Mouse (Mus musculus) embryonic facial prominence, embryonic 10.5 days (tissue): ENCODE data around the gene Stac2. TPM values are rescaled to one million over a fixed set of nuclear protein-coding genes. Genes with fewer than 3 reads are reported as not detected.

Source experiments
- DNase-seq: peaks from one replicate; pipeline ENCODE4 v3.0.0-alpha.2; 2017; ENCODE audit warnings: low spot score
- H3K27ac ChIP-seq: fragments of 300-500 bp; sonication (generic); replicated peaks from 2 replicates; pipeline ENCODE4 v1.5.1; 2016; ENCODE audit warnings: mild to moderate bottlenecking
- H3K27me3 ChIP-seq: fragments of 300-500 bp; sonication (generic); replicated peaks from 2 replicates; pipeline ENCODE4 v1.6.1; 2016; ENCODE audit warnings: low read depth, mild to moderate bottlenecking; ENCODE audit not compliant: poor library complexity, severe bottlenecking
- H3K36me3 ChIP-seq: fragments of 300-500 bp; sonication (generic); replicated peaks from 2 replicates; pipeline ENCODE4 v1.6.1; 2016; ENCODE audit warnings: mild to moderate bottlenecking, moderate library complexity
- H3K4me1 ChIP-seq: fragments of 300-500 bp; sonication (generic); 2 replicates; pipeline ENCODE4 v1.6.1; 2016
- H3K4me3 ChIP-seq: fragments of 300-500 bp; sonication (generic); 2 replicates; pipeline ENCODE4 v1.5.1; 2016; ENCODE audit warnings: mild to moderate bottlenecking, moderate library complexity
- H3K9me3 ChIP-seq: fragments of 300-500 bp; sonication (generic); 2 replicates; pipeline ENCODE4 v1.6.1; 2016; ENCODE audit warnings: mild to moderate bottlenecking
- WGBS: fragments of 180-500 bp; shearing (Covaris S2); methylation state at CpG from one replicate; pipeline ENCODE4 v1.1.7; 2016; 5-methylcytosine and 5-hydroxymethylcytosine counted together
- polyA plus RNA-seq: library from polyadenylated mRNA; unstranded; fragments of >200 nt; fragmentation: Nextera tagmentation; extraction: Ambion mirVana; gene quantifications from 2 replicates; pipeline ENCODE4 v1.2.1, GENCODE M21; 2016

Gene Stac2
- polyA plus RNA-seq, 1 experiment from 2014 or later = 0.47 TPM

DNA sequence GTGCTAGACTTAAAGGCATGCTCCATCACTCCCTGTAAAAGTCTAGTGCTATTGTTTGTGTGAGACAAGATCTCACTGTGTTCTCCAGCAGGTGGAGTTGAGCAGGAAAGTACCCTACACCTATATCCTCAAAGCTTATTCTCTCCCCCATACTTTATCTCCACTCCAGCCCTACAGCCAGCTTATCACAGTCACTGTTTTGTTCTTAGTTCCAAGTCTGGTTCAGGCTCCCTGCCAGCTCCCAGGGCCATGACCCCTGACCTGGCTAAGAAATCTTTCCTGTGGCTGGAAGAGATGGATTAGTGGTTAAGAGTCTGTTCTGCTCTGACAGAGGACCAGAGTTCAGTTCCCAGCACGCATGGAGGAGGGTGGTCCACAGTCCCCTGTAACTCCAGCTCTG is 6.8 kb downstream of the Stac2 start:
- Histone ChIP-seq H3K9me3 (no peaks in the 10 kb centered on the region), H3K27ac (no peak overlapping the region), H3K36me3 (no peaks in the 10 kb centered on the region), H3K4me3 (no peak overlapping the region), H3K27me3 (peaks cover 53% of the 10 kb centered on the region), H3K4me1 (peaks cover 6% of the 10 kb centered on the region)
- DNase-seq = no peak
- WGBS = 65% methylated on average over 1 of the region's 1 CpGs

GRCm38 (mm10) chr11:98045596-98045995 is 7.7 kb downstream of the Stac2 start:
- no peaks in the 10 kb centered on the region for H3K9me3 ChIP-seq
- peaks cover 6% of the 10 kb centered on the region for H3K4me1 ChIP-seq
- no peak overlapping the region for H3K27ac ChIP-seq
- H3K36me3 ChIP-seq = no peaks in the 10 kb centered on the region
- H3K4me3 ChIP-seq = no peak overlapping the region
- no peak for DNase-seq
- peaks cover 45% of the 10 kb centered on the region for H3K27me3 ChIP-seq
- 62% methylated on average over 4 of the region's 4 CpGs for WGBS

GRCm38 (mm10) chr11:98044074-98044473 is 9.2 kb downstream of the Stac2 start:
- Histone ChIP-seq H3K9me3 (no peaks in the 10 kb centered on the region), H3K27me3 (peaks cover 37% of the 10 kb centered on the region), H3K36me3 (no peaks in the 10 kb centered on the region), H3K4me3 (no peak overlapping the region), H3K27ac (no peak overlapping the region), H3K4me1 (peaks cover 6% of the 10 kb centered on the region)
- WGBS = 83% methylated on average over 5 of the region's 5 CpGs
- DNase-seq = no peak

DNA sequence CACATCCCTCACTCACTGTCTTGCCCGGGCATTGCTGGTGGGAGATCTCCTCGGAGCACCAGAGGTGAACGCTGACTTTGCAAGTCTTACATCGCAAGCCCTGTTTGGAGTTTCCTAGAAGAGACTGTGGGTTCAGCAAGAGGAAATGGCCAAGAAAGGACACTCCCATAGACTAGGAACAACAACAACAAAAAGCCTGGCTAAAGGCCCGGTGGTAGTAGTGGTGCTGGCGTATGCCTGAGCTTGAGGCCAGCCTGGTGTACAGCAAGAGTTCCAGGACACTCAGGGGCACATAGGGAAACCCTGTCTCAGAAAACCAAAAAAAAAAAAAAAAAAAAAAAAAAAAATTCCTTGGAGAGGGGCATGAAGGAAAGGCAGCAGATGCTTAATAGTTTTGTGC is 10.5 kb downstream of the Stac2 start:
- H3K4me1 ChIP-seq = peaks cover 11% of the 10 kb centered on the region
- H3K27me3 ChIP-seq = peaks cover 30% of the 10 kb centered on the region
- no peak overlapping the region for H3K27ac ChIP-seq
- 83% methylated on average over 6 of the region's 6 CpGs for WGBS
- no peaks in the 10 kb centered on the region for H3K36me3 ChIP-seq
- no peaks in the 10 kb centered on the region for H3K9me3 ChIP-seq
- H3K4me3 ChIP-seq = no peak overlapping the region
- DNase-seq = no peak

DNA sequence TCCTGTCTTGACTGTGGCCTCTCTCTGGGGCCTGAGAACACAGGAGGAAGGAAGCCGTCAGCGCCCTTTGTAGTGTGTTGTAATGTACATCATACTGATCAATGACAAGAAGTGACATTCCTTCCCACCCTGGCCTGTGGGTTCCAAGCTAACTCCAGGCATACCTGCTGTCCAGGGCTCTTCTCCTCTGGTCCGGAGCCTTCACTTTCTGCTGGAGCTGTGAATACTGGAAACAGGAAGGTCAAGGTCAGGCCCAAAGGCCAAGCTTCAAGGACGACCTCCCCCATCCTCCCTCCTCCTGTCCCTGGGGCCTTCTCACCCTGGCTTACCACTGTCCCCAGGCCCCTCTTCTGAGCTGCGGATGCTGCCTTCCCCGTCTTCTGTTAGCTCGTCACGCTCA is 12.3 kb downstream of the Stac2 start:
- Histone ChIP-seq H3K9me3 (no peaks in the 10 kb centered on the region), H3K36me3 (no peaks in the 10 kb centered on the region), H3K4me1 (peaks cover 20% of the 10 kb centered on the region), H3K27ac (no peak overlapping the region; the same call in 1 of the 2 replicates), H3K27me3 (peaks cover 42% of the 10 kb centered on the region), H3K4me3 (no peak overlapping the region)
- WGBS = 65% methylated on average over 8 of the region's 8 CpGs
- DNase-seq = no peak

GRCm38 (mm10) chr11:98037871-98038270 is 15.4 kb downstream of the Stac2 start:
- Histone ChIP-seq H3K4me3 (no peak overlapping the region), H3K36me3 (no peaks in the 10 kb centered on the region), H3K4me1 (peaks cover 37% of the 10 kb centered on the region), H3K27ac (no peak overlapping the region), H3K9me3 (no peaks in the 10 kb centered on the region), H3K27me3 (peaks cover 49% of the 10 kb centered on the region)
- DNase-seq = no peak
- WGBS = 56% methylated on average over 14 of the region's 14 CpGs

GRCm38 (mm10) chr11:98035977-98036377 is 17.3 kb downstream of the Stac2 start:
- no peaks in the 10 kb centered on the region for H3K9me3 ChIP-seq
- H3K36me3 ChIP-seq = peaks cover 15% of the 10 kb centered on the region
- H3K27ac ChIP-seq = peak overlapping the region; percentile 48
- peak overlapping the region; percentile 56 for H3K4me3 ChIP-seq
- peaks cover 49% of the 10 kb centered on the region for H3K27me3 ChIP-seq
- WGBS = under 1% methylated on average over 27 of the region's 27 CpGs
- peak; percentile 76 for DNase-seq
- H3K4me1 ChIP-seq = peaks cover 34% of the 10 kb centered on the region

GRCm38 (mm10) chr11:98034840-98035239 is 18.4 kb downstream of the Stac2 start:
- DNase-seq = no peak
- peaks cover 31% of the 10 kb centered on the region for H3K4me1 ChIP-seq
- H3K4me3 ChIP-seq = no peak overlapping the region; the same call in 1 of the 2 replicates
- H3K27me3 ChIP-seq = peaks cover 47% of the 10 kb centered on the region
- H3K27ac ChIP-seq = 0 out of 2 replicates have a peak overlapping the region, but pooled peaks have one; percentile 4
- H3K36me3 ChIP-seq = peaks cover 27% of the 10 kb centered on the region
- H3K9me3 ChIP-seq = no peaks in the 10 kb centered on the region
- 25% methylated on average over 4 of the region's 4 CpGs for WGBS

DNA sequence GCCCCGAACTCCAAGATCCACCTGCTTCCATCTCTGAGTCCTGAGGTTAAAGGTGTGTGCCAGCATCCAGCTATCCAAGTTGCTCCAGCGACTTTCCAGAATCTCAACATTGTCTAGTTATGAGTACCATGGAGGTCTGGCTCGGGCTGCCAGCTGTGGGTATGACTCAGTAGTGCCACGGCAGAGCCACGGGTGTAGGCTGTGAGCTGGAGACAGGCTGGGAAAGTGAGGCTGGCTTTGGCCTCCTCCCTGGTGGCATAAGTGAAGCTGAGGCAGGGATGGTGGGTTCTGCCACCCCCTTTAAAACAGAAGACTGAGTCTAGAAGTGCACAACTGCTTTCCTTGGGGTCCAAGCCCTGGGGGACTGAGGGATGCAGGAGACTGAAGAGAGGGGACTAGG is 19.2 kb downstream of the Stac2 start:
- no peak overlapping the region for H3K4me3 ChIP-seq
- H3K27me3 ChIP-seq = peaks cover 41% of the 10 kb centered on the region
- peaks cover 31% of the 10 kb centered on the region for H3K4me1 ChIP-seq
- 0 out of 2 replicates have a peak overlapping the region, but pooled peaks have one; percentile 35 for H3K27ac ChIP-seq
- no peak for DNase-seq
- H3K9me3 ChIP-seq = no peaks in the 10 kb centered on the region
- peaks cover 34% of the 10 kb centered on the region for H3K36me3 ChIP-seq
- WGBS = 89% methylated on average over 5 of the region's 5 CpGs

DNA sequence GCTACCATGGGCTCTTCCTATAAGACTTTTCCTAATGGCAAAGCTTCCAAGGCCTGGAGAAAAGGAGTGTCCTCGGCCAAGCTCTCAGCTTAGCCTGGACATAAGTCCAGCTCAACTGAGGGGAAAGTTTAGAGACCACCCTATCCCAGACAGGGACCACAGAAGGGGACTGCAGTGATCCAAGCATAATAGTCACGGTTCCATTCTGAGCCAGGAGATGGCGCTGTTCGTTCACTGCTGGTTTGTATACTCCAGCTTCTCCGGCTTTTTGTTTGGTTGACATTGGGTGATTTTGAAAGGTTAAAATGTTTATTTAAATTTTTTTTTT is 21.9 kb downstream of the Stac2 start:
- peak; percentile 84 for DNase-seq
- Histone ChIP-seq H3K27ac (no peak overlapping the region; the same call in 1 of the 2 replicates), H3K9me3 (no peaks in the 10 kb centered on the region), H3K27me3 (peaks cover 22% of the 10 kb centered on the region), H3K4me3 (0 out of 2 replicates have a peak overlapping the region, but pooled peaks have one; percentile 18), H3K4me1 (peaks cover 32% of the 10 kb centered on the region), H3K36me3 (peaks cover 46% of the 10 kb centered on the region)
- WGBS = 13% methylated on average over 5 of the region's 5 CpGs

GRCm38 (mm10) chr11:98030701-98031442 is 22.4 kb downstream of the Stac2 start:
- WGBS = 56% methylated on average over 5 of the region's 5 CpGs
- H3K27ac ChIP-seq = no peak overlapping the region; the same call in 1 of the 2 replicates
- peaks cover 46% of the 10 kb centered on the region for H3K36me3 ChIP-seq
- DNase-seq = no peak
- peaks cover 16% of the 10 kb centered on the region for H3K27me3 ChIP-seq
- H3K4me1 ChIP-seq = peaks cover 32% of the 10 kb centered on the region
- H3K9me3 ChIP-seq = no peaks in the 10 kb centered on the region
- 0 out of 2 replicates have a peak overlapping the region, but pooled peaks have one; percentile 18 for H3K4me3 ChIP-seq

GRCm38 (mm10) chr11:98027785-98028184 is 25.5 kb downstream of the Stac2 start:
- WGBS = 21% methylated on average over 7 of the region's 7 CpGs

GRCm38 (mm10) chr11:98027297-98027688 is 26.0 kb downstream of the Stac2 start:
- H3K4me1 ChIP-seq = peaks cover 34% of the 10 kb centered on the region
- DNase-seq = no peak
- H3K36me3 ChIP-seq = peaks cover 42% of the 10 kb centered on the region
- 0% methylated on average over 18 of the region's 18 CpGs for WGBS
- H3K27ac ChIP-seq = peak overlapping the region; percentile 99
- H3K27me3 ChIP-seq = no peaks in the 10 kb centered on the region
- no peaks in the 10 kb centered on the region for H3K9me3 ChIP-seq
- peak overlapping the region; percentile 100 for H3K4me3 ChIP-seq

More at GRCm38 (mm10) chr11:98027785-98028184, 25.5 kb downstream of the Stac2 start:
- H3K4me3 ChIP-seq = peak overlapping the region; percentile 100
- peaks cover 29% of the 10 kb centered on the region for H3K4me1 ChIP-seq
- H3K27me3 ChIP-seq = no peaks in the 10 kb centered on the region
- H3K9me3 ChIP-seq = no peaks in the 10 kb centered on the region
- no peak for DNase-seq
- peak overlapping the region; percentile 99 for H3K27ac ChIP-seq
- peaks cover 46% of the 10 kb centered on the region for H3K36me3 ChIP-seq
